Mouse (Mus musculus) yolk sac, embryonic 10.5 days (tissue): ENCODE measurements around the gene Lsg1.

Experiments used
- DNase-seq: peaks from one replicate; pipeline ENCODE4 v3.0.0-alpha.2; 2017; ENCODE audit warnings: low spot score

Gene Lsg1

DNA sequence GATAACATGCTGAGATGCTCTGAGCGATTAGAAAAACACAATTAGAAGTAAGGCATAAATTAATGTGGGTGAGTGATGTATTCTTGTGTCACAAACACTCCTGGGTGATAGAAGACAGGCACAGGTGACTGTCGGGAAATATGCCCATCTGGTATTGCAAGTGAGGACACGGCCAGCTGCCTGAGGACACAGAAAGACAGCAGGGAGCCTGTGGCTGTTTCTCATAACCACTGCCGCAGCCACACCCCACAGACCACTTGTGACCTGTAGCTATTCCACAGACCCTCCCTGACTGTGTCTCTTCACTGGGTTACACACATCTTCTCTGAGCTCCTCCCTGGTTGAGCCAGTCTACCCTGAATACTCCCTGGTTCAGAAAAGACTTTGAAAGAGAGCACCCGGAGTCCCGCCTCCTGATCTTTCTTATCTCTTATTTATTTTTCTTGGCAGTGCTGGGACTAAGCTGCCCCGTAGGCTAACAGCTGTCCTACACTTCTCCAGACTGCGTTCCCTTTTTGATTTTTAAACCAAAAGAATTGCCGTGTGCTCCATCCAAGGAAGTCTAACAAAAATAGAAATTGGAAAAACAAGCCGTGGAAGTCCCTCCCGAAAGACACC is 69.6 kb downstream of the Lsg1 start:
- DNase-seq: no peak

DNA sequence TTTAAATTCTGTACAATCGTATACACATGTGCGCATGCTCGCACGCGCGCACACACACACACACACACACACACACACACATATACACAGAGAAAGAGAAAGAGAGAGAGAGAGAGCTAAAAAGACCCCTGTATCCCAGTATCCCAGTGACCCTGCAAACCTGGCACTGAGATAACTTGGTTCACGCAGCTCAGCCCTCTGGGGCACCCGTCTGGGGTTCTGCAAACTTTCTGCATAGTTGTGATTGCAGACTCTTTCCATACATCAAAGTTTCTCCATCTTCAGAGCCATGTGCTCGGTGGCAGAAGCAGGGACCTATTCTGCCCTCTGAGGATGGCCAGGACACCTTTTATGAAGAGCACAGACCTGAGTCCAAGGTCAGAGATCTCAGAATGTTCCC is 70.4 kb downstream of the Lsg1 start:
- no peak for DNase-seq

DNA sequence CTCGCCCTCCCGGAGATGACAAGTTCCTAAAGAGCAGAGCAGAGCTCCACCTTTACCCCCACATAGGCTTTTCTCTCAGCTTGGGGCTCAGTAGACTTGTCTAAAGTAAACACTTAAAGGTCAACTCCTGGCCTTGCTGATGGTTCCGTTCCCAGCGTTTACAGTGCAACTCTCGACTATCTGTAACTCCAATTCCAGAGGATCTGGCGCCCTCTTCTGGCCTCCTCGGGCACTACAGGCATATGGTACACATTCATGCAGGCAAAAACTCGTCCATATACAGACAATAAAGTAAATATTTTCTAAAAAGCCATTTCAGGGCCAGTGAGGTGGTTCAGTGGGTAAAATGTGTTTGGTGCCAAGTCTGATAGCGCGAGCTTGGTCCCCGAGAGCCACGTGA is 72.0 kb downstream of the Lsg1 start:
- DNase-seq: no peak

DNA sequence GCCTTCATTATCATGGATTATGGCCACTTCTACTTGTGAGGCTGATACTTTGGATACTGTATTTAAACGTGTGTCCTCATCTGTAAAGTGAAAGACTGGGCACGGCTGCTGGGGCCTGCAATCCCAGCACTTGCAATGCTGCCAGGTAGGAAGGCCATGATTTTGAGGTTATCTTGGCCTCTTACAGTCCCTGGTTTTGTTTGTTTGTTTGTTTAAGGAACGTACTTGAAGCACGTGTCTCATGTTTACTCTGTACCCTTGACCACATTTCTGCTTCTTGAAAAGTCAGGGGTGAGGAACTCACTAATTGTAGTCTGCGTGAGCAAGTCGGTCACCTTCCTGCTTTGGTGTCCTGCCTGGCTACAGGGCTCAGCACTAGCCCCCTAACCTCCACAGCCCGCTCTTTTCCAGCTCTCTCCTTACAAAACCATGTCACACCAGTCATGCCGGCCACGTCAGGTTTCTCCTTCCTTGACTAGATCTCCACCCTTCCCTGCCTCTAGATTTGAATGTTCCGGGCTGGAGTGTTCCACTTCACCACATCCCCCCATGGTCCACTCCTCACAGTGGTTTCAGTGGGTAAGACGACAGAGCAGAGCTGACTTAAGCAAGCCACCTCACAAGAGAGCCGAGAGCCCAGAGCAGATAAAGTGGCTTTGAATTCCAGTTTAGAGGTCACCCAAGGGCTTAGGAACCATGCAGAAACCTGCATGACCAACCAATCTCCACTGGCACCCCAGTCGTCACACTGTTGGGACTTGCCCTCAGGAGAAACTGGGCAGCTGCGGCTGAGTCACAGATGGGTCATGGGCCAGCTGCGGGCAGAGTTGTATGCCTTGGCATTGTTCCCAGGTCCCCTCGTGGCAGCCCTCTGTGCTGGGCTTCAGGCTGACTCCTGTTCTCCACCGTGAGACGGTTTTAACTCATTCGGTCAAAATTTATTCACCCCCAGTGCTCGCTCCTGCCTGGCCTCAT is 74.1 kb downstream of the Lsg1 start:
- no peak for DNase-seq

DNA sequence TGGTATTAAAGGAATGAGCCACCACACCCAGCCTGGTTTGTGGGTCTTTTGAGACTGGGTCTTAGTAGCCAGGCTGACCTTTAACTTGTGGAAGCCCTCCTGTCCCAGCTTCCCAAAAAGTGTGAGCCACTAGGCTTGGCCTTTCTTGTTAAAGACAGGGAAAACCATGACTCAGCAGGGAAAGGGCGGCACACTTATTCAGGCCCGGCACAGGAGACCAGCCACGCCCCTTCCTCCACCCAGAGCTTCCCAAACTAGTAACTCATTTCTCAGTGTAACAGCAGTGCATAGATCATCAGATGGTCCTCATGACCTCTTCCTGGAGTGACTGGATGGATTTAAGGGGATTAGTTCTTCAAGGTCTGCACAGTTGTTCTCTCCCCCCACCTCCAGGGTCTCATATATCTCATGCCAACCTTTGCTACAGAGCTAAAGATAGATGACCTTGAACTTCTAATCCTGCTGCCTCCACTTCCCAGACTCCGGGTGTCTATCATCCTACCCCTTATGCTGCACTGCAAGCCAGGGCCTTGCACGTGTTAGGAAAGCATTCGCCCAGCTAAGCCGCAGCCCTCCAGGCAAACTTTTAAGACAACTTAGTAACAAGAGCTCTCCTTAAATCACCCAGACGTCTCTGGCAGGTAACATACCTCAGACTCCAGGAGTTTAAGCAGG is 74.9 kb downstream of the Lsg1 start:
- DNase-seq: peak; percentile 85

DNA sequence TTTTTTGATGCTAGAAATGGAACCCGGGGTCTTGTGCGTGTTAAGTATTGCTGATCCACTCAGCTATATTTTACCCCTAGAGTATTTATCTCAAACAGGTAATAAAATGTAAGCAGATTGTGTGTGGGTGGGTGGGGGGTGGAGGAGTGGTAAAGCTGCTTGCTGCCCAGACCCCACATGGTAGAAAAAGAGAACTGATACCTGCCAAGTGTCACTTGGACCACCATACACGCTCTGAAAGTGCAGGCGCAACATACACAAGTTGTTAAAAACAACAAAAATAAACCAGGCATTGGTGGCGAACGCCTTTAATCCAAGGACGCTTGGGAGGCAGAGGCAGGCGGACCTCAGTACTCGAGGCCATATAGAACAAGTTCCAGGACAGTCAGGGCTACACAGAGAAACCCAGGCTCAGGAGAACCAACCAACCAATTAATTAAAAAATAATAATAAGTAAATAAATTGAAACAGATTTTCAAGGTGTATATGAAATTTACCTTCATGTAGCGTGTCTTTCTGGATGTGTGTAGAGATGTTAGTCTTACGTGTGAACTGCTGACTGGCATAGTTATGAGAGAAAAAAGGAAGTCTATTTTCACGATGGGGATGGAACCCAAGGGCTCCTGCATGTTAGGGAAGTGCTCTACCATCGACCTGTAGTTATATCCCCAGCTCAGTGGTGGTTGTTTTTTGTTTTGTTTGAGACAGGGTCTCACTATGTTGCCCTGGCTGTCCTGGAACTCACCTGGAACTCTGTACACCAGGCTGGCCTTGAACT is 75.6 kb downstream of the Lsg1 start:
- DNase-seq: no peak

DNA sequence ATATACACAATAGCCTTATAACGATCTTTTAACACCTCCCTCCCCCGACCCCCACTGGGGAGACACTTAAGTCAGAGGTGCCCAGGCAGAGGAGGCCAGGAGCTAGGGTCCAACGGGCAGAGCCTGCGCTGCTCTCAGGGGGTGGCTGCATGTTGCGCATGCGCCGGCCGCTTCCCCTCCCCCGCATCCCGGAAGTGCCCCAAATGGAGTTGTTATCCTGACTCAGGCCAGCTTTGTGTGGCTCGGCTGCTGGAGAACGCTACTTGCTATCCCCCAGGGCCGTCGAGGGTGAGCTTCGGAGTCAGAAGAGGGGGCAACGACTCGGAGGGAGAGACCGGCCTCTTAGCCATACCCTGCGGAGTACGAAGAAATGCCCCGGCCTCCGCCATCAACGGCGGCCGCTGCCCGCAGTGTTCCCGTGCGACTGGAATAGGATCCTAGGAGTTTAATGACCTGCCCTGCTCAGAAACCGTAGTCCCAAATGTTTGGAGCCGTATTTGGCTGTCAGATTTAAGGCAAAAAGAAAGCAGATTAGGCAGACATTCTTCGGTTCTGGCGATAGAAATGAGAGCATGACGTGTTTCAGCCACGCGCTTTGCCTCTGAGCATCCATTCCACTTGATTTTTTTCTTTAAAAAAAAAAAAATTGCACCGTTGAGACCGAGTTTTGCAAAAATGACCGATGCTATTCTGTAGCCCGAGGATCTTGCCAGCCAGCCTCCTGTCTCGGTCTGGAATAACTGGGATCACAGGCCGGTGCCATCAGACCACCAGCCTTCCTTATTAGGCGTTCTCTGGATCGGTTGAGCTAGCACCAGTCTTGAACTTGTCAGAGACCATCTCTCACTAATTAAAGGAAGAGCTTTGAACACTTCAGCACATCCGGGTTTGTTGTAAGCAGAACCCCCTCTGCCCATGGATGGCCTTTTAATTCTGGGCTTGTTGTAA is 76.6 kb downstream of the Lsg1 start:
- peak; percentile 90 for DNase-seq
